Mouse (Mus musculus) heart, adult 11 months (tissue): ENCODE results near the gene Nqo2.
A peak's percentile ranks its signal among the peaks of the same experiment; 100 is the strongest.
"Not testable (repeated sequence)": the region's sequence is repeated elsewhere in the genome, so short reads cannot be mapped to it uniquely, and the experiment has no call there.

ENCODE experiments used
- DNase-seq: peaks from one replicate; pipeline ENCODE4 v3.0.0; 2022

The Nqo2 gene

GRCm38 (mm10) chr13:33964206-33965046, at the start of gene Nqo2:
Nqo2 (plus strand) TSS chr13:33964687.
- peak; percentile 98 for DNase-seq

GRCm38 (mm10) chr13:33921041-33921440, 43.4 kb upstream of the Nqo2 start:
- peak; percentile 72 for DNase-seq

- DNase-seq: no peak
Measured at GRCm38 (mm10) chr13:33921699-33922098, 42.8 kb upstream of the Nqo2 start.

- DNase-seq: no peak
Measured at GRCm38 (mm10) chr13:33930281-33930680, 34.2 kb upstream of the Nqo2 start.

GRCm38 (mm10) chr13:33930912-33931311, 33.6 kb upstream of the Nqo2 start:
- peak; percentile 97 for DNase-seq

- DNase-seq: peak; percentile 95
Measured at GRCm38 (mm10) chr13:33934743-33935142, 29.7 kb upstream of the Nqo2 start.

- peak; percentile 98 for DNase-seq
Measured at GRCm38 (mm10) chr13:33935465-33936181, 28.9 kb upstream of the Nqo2 start.

- no peak for DNase-seq
Measured at GRCm38 (mm10) chr13:33937151-33937550, 27.3 kb upstream of the Nqo2 start.

- DNase-seq: not testable (repeated sequence)
Measured at GRCm38 (mm10) chr13:33937587-33937986, 26.9 kb upstream of the Nqo2 start.

GRCm38 (mm10) chr13:33941288-33941808, 23.1 kb upstream of the Nqo2 start:
- DNase-seq: peak; percentile 74

GRCm38 (mm10) chr13:33942212-33942779, 22.2 kb upstream of the Nqo2 start:
- no peak for DNase-seq

GRCm38 (mm10) chr13:33951308-33952074, 13.0 kb upstream of the Nqo2 start:
- DNase-seq: peak; percentile 89

- DNase-seq: peak; percentile 95
Measured at GRCm38 (mm10) chr13:33952075-33952449, 12.4 kb upstream of the Nqo2 start.

- DNase-seq: no peak
Measured at GRCm38 (mm10) chr13:33952947-33953346, 11.5 kb upstream of the Nqo2 start.

- no peak for DNase-seq
Measured at GRCm38 (mm10) chr13:33956571-33957421, 7.7 kb upstream of the Nqo2 start.

GRCm38 (mm10) chr13:33959771-33960170, 4.7 kb upstream of the Nqo2 start:
- no peak for DNase-seq

GRCm38 (mm10) chr13:33965056-33966024, 853 bp downstream of the Nqo2 start:
- DNase-seq: no peak

- DNase-seq: no peak
Measured at GRCm38 (mm10) chr13:33966025-33966412, 1.5 kb downstream of the Nqo2 start.

GRCm38 (mm10) chr13:33966574-33966973, 2.1 kb downstream of the Nqo2 start:
- DNase-seq: no peak

GRCm38 (mm10) chr13:33989625-33990024, 25.1 kb downstream of the Nqo2 start:
- no peak for DNase-seq
